Mouse (Mus musculus) cerebellum, adult 18-20 months (tissue): Measurements from ENCODE around the gene Prrt4.

ENCODE experiments used
- DNase-seq, 2 experiments: peaks; one replicate each; pipeline ENCODE4 v3.0.0; 2021

The Prrt4 gene

GRCm38 (mm10) chr6:29147407-29148010 lies 31.9 kb downstream of the Prrt4 start:
- DNase-seq, result no peak

- DNase-seq, result no peak
Measured at GRCm38 (mm10) chr6:29146641-29147040, 32.7 kb downstream of the Prrt4 start.

- no peak for DNase-seq
Measured at GRCm38 (mm10) chr6:29145456-29146307, 33.7 kb downstream of the Prrt4 start.

- DNase-seq, result no peak
Measured at GRCm38 (mm10) chr6:29144971-29145370, 34.4 kb downstream of the Prrt4 start.

GRCm38 (mm10) chr6:29143608-29144007 lies 35.8 kb downstream of the Prrt4 start:
- peak; percentile 75 for DNase-seq

- DNase-seq, result no peak
Measured at GRCm38 (mm10) chr6:29137441-29137840, 41.9 kb downstream of the Prrt4 start.

- no peak for DNase-seq
Measured at GRCm38 (mm10) chr6:29133100-29133499, 46.3 kb downstream of the Prrt4 start.

GRCm38 (mm10) chr6:29126878-29127426 lies 52.4 kb downstream of the Prrt4 start:
- no peak for DNase-seq

- DNase-seq, result peak; percentile 23 to 29
Measured at GRCm38 (mm10) chr6:29119990-29120389, 59.4 kb downstream of the Prrt4 start.
